Mouse (Mus musculus) right cerebral cortex, adult 18-20 months (tissue): ENCODE results near the gene Cp.
"Not testable (repeated sequence)": the region's sequence is repeated elsewhere in the genome, so short reads cannot be mapped to it uniquely, and the experiment has no call there.

Experiments used
- DNase-seq: peaks from one replicate; pipeline ENCODE4 v3.0.0; 2022; ENCODE audit warnings: mixed read lengths

Cp gene

DNA sequence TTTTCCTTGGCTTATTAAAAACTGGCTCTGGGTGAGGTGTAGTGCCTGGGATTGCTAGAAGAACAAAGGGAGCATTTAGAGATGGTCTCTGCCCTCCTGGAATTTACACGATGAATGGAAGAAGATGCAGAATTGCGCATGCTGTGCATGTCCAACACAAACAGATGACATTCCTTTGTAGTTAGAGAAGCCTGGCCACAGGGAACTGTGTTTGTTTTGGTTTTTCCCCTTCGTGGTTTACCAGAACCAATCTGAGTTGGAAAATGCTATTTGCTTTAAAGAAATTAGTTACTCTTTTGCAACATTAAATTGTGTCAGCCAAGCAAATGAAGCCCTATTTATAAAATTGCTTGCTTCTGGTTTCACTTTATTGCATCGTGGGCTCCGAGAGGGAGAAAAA is at the start of gene Cp:
Gene Cp (plus strand): TSS at position 170 of the 400 bp plus-strand sequence.
- peak; percentile 1 for DNase-seq

DNA sequence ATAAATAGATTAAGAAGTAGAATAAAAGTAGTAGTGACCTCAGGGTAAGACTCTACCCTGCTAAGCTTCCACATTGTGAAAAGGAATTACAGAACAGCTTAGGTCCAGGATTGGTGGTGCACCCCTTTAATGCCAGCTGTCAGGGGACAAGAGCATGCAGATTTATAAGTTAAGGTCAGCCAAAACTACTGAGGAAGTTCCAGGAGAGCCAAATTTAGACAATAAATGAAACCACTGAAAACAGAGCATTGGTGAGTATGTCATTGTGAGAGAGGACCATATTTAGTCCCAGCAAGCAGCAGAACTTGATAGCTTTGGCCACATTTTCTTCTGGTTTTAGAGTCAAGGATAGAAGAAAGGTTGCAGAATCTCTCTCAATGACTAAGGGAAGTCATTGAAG is 8.3 kb upstream of the Cp start:
- no peak for DNase-seq

DNA sequence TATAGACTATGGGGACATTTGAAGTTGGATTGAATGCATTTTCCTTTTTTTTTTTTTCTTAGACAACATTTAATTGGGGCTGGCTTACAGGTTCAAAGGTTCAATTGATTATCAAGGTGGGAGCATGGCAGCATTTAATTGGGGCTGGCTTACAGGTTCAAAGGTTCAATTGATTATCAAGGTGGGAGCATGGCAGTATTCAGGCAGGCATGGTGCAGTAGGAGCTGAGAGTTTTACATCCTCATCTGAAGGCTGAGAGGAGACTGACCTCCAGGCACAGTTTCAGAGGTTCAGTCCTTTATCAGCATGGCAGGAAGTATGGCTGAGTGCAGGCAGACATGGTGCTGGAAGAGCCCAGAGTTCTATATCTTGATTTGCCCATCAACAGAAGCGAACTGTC is 7.5 kb upstream of the Cp start:
- not testable (repeated sequence) for DNase-seq

GRCm38 (mm10) chr3:19953425-19953824 is 3.4 kb upstream of the Cp start:
- DNase-seq = no peak

DNA sequence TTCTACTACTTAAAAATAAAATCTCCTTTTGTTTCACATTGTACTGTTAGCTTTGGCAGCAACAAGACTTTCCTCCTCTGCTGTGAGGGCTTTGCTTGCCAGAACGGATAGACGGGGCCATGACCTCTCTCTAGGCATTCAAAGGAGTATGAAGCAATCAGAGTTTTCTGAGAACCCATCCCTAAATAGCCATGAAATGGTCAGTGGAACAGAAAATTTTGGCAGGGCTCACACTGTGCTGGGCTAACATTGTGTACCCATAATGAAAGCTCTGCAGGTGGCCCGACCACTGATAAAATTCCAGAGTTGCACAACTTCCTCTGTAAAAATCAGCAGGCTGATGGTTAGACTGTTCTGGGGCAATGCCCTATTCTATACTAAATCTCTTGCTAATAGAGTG is 3.0 kb upstream of the Cp start:
- DNase-seq = peak; percentile 19

DNA sequence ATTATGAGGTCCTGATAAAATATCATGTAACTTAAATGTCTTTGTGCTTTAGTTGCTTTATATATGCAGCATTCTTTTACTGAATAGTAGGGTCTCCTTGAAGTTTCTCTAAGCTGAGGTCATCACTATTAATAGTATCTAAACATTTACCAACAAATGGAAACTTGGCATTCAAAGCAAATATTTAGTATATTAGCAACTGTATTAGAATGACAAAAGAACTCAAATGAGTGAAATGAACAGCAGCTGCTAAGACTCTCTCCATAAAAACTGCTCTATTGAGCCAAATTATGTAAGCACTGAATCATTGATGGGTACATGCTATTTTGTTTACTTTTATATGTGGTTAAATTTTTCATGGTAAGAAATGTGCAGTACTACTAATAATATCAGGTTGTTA is 1.2 kb downstream of the Cp start:
- DNase-seq = no peak

DNA sequence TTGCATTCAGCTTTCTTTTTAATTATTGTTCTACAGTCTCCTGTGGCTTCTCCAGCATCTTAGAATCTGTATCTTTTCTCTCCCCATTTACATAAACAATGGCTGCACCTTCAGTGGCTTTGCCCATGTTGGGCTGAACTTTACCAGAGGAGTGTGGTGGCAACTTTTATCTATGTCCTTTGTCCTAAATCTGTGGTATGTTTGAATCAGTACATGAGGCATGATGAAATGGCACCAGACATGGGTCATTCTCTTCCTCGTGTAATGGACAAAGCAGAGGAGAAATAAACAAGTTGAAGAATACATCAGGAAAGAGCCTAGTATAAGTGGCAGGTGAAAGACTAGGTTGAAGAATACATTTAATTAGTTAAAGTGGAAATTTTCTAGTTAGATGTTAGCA is 2.1 kb downstream of the Cp start:
- DNase-seq = no peak

GRCm38 (mm10) chr3:19960570-19961114 is 3.8 kb downstream of the Cp start:
- DNase-seq = no peak

DNA sequence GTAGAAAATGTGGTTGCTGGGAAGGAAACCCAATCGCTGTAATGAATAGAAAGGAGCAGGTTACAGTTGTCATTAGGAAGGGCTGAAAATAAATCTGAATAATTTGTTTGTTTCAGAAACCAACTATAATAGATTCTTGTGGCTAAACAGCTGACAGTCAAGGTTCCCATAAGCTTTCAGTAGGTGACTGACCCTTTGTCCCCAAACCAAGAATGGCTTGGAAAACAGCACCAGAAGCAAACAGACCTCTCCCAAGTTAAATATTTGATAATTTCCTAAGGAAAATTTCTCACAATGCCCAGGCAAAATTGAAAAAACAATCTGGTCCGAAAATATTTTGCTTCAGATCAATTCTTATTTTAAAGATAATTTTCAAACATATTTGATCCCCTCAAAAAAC is 4.5 kb downstream of the Cp start:
- no peak for DNase-seq

DNA sequence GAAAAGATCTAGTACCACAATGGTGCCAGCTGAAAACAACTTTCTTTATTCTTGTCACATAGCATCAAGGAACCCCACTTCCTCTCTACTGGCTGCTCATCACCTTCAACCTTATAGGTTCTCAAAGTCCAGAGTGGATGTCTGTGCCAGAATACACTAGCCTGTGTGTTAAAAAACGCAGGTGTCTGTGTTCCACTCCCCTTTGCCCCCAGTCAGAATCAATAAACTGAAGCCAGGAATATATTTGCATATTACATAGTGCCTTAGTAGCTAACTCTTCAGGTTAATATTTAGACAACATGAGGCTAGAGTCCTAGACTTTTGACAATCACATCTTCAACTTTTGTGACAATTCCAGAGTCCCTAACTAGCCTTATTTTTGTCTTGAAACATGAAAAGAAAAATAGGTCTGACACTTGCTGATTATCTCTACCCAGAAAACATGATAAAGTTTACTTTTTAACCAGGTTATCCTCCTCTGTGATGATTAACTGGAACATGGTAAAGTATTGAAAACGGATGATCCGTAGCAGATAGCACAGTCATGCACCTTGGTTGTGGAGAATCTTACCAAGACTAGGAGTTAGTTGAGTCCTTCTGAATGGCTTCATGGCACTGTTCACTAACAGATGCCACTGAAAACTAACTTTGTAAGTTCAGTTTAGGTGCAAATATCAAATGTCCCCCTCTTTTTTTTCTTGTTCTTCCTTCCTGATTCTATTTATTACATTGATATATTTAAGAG is 6.1 kb downstream of the Cp start:
- DNase-seq = no peak

- no peak for DNase-seq
These were observed 7.9 kb downstream of the Cp start for GRCm38 (mm10) chr3:19964625-19965188.

DNA sequence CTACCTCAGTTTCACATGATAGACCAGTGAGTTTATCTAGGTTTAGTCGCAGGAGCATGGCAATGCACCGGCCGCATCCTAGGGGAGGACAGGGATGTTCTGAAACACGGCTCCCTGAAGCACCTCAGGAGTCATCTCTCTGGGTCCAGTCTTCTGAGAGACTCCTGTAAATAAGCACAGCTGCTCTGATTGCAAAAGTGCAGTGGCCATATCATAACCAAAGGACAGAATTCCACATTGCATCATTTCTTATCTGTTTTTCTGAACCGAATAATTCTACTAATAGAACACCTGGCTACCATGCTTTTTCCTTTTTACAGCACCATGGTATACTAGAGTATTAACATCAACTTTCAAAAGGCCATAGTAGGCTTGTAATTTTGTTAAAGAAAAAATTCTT is 8.4 kb downstream of the Cp start:
- no peak for DNase-seq

- DNase-seq = no peak
These were observed 9.2 kb downstream of the Cp start for GRCm38 (mm10) chr3:19966072-19966471.

DNA sequence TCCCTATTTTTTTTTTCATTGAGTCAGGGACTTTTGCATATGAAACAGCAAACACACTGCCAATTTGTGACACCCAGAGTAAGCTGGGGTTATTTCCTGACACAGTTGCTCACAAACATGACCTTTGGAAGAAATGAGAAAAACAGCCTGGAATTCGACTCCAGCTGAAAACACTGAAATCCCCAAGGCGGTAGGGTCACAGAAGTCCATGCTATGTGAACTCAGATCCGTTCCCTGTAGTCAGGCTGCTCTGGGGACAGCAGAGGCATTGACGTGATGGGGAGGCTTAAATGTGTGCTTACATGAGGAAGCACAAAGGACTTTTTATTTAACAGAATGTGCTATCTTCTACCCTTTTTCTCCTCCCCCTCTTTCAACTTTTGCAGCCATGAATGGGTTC is 21.6 kb downstream of the Cp start:
- DNase-seq = no peak

DNA sequence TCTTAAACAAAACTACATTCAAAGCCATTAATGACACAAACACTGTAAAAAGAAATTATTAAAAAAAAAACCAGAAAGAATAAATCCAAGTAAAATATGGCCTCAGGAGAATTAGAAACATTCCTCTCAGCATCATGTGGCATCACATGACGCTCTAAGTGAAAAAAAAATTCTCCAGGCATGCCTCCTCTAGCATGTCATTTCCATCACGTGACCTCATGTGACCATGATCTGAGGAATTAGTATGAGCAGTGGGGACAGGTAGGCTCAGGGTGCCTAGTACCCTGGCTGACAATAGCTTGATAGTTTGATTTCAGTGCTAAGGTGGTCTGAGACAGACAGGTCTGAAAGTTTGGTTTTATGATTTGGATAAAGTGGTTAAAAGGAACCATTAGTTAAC is 24.3 kb downstream of the Cp start:
- no peak for DNase-seq

- no peak for DNase-seq
These were observed 26.0 kb downstream of the Cp start for GRCm38 (mm10) chr3:19982846-19983245.

DNA sequence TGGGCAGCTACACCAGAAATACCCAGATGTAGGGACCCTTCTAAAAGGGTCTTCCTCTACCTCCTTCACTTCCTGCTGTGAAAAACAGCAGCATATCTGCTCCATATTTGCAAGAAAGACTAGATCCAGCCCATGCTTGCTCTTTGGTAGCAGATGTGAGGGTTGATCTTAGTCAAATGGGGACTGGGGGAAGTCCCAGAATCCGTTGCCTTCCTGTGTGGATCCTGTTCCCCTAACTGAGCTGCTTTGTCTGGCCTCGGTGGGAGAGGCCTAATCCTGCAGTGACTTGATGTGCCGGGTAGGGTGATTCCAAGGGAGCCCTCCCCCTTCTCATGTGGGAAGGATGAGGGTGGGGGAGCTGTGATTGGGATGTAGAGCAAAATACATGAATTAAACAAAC is 29.3 kb downstream of the Cp start:
- no peak for DNase-seq

GRCm38 (mm10) chr3:19990031-19990430 is 33.2 kb downstream of the Cp start:
- DNase-seq = no peak

DNA sequence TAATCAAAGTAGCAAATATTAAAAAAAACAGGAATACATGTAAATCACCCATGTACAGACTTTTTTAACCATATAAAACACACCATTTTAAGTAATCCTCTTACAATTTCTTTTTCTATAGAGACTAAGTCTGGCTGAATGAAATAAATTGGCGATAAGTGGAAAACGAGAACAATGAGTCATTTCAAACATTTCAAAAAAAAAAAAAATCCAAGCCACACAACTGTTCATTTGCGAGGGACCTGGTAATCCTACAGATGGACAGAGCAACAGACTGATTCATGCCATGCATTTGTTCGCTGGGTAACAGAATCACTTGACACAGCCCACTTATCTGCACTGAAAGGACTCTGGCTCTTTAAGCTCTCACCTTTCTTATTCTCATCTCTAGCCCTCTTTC is 35.5 kb downstream of the Cp start:
- no peak for DNase-seq

DNA sequence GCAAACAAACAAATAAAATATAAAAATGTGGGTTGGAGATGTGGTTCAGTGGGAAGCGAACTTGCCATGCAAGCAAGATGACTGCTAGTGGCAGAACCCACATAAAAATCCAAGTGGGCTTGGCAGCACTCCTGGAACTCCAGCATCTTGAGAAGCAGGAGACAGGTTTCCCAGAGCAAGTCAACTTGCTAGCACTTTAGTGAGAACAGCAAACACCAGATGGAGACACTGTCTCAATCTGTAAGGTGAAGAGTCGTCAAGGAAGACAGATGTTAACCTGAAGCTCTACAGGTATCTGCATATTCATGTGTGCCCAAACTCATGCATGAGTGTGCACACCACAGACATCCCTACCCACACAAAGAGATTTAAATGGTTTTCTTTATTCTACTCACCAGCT is 42.7 kb downstream of the Cp start:
- DNase-seq = peak; percentile 43

DNA sequence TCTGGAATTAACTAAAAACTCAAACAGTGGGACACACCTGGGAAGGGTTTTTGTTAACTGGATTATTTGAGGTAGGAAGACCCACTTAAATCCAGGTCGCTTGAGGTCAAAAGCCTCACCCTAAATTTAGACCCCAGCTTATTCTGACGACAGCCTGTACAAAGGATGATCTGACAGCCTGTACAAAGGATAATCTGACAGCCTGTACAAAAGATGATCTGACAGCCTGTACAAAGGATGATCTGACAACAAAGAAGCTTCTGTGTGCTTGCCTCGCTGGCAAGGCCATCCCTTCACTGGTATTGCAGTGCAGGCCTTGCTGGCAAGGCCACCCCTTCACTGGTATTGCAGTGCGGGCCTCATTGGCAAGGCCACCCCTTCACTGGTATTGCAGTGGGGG is 44.0 kb downstream of the Cp start:
- no peak for DNase-seq

DNA sequence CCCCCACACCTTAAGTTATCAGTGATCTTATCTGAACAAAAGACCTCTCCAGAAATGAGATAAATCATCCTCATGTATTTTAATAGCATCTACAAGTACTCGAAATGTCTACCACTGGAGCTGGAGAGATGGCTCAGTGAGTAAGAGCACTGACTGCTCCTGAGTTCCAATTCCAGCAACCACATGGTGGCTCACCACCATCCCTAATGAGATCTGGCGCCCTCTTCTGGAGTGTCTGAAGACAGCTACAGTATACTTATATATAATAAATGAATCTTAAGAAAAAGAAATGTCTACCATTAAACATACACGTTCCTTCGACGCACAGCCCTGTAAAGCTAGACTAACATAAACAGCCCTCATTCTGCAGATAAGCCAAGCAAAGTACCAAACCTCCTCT is 45.9 kb downstream of the Cp start:
- peak; percentile 4 for DNase-seq

DNA sequence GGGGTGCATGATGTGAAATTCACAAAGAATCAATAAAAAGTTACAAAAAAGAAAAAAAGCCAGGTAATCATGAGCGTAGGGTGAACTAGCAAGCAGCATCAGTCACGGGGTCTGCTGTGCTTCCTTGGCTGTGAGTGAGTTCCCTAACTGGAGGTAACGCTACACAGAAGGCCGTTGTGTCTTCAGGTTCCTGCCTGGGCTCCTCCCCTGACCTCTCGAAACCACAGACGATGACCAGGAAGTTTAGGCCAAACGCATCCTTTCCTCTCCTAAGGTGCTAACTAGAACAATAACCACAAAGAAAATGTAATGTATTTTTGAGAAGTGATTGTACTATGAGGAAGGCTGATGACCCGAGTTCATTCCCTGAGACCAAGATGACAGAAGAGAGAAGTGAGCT is 47.6 kb downstream of the Cp start:
- no peak for DNase-seq

GRCm38 (mm10) chr3:20005611-20006010 is 48.8 kb downstream of the Cp start:
- DNase-seq = no peak

DNA sequence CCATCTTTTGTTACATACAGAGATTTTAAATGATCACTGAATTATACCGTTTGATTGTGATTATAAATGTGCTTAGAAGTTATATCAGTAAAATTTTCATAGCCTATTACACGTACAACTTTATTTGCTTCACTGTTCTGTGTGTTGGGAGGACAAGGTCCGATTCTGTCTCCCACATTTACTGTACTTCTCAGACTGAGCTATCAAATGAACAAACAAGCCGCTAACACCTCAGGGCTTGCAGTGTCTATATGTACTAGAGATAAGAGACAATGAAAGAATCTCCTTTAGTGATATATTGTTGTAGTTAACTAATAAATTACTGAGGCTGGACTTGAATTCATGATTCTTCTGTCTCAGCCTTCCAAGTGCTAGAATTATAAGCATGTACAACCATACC is 50.4 kb downstream of the Cp start:
- no peak for DNase-seq
